Mouse (Mus musculus) lung, embryonic 15.5 days (tissue): ENCODE measurements around the gene Rab3gap2. TPM values are rescaled to one million over a fixed set of nuclear protein-coding genes. Genes with fewer than 3 reads are reported as not detected.

ENCODE experiments used
- ATAC-seq: fragments of 200-750 bp; cut with Nextera tagmentation; 2 replicates; pipeline ENCODE4 v1.8.0; 2017; ENCODE audit warnings: moderate number of reproducible peaks, borderline replicate concordance; ENCODE audit not compliant: low FRiP score, low TSS enrichment; ENCODE audit errors: extremely low read depth
- H3K27ac ChIP-seq: fragments of 300-500 bp; sonication (generic); 2 replicates; pipeline ENCODE4 v1.5.1; 2015; ENCODE audit warnings: moderate library complexity, mild to moderate bottlenecking, inconsistent platforms
- H3K27me3 ChIP-seq: fragments of 300-500 bp; sonication (generic); 2 replicates; pipeline ENCODE4 v1.6.1; 2015; ENCODE audit warnings: inconsistent platforms
- H3K36me3 ChIP-seq: fragments of 300-500 bp; sonication (generic); 2 replicates; pipeline ENCODE4 v1.6.1; 2015; ENCODE audit warnings: inconsistent platforms
- H3K4me1 ChIP-seq: fragments of 300-500 bp; sonication (generic); 2 replicates; pipeline ENCODE4 v1.6.1; 2015; ENCODE audit warnings: inconsistent platforms
- H3K4me2 ChIP-seq: fragments of 300-500 bp; sonication (generic); 2 replicates; pipeline ENCODE4 v1.6.1; 2015; ENCODE audit warnings: inconsistent platforms, mild to moderate bottlenecking, moderate library complexity
- H3K4me3 ChIP-seq: fragments of 300-500 bp; sonication (generic); 2 replicates; pipeline ENCODE4 v1.5.1; 2015; ENCODE audit warnings: mild to moderate bottlenecking, inconsistent platforms
- H3K9ac ChIP-seq: fragments of 300-500 bp; sonication (generic); 2 replicates; pipeline ENCODE4 v1.6.1; 2015; ENCODE audit warnings: inconsistent platforms
- H3K9me3 ChIP-seq: fragments of 300-500 bp; sonication (generic); 2 replicates; pipeline ENCODE4 v1.6.1; 2016; ENCODE audit warnings: inconsistent platforms
- WGBS: fragments of 180-500 bp; shearing (Covaris S2); methylation state at CpG from one replicate; pipeline ENCODE4 v1.1.7; 2015; 5-methylcytosine and 5-hydroxymethylcytosine counted together
- polyA plus RNA-seq: library from polyadenylated mRNA; unstranded; fragments of >200 nt; fragmentation: Nextera tagmentation; extraction: Ambion mirVana; gene quantifications from 2 replicates; pipeline ENCODE4 v1.2.1, GENCODE M21; 2015

Gene Rab3gap2
- polyA plus RNA-seq: 20.8 and 20.9 TPM in 2 replicates

DNA sequence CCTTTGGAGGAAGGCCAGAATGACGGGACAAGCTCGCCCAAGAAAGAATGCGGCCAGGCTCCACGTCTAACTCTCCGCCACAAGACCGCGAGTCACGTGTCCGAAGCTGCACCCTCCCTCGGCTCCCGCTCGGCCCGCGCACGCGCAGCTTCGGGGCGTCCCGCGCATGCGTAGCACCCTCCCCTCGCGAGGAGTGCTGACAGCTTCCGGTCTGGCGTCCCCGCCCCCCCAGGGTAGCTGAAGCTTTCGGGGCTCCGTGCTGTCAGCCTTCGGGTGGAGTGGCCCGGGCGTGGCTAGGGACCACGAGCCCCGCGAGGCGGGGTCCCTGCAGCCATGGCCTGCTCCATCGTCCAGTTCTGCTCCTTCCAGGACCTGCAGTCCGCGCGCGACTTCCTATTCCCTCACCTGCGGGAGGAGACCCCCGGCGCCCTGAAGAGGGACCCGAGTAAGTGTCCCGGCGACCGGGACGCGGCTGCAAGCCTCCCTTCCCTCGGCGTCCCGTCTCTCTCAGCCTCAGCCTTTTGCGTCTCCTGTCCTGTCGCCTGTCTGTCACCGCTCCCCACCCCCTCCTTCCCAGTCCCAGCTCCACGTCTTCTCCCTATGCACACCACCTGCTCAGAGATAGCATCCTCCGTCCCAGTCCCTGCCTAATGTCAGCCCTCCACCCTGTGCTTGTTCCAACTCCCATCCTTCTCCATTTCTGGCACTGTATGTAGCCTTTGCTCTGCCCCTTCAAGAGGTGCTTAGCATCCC, at the start of gene Rab3gap2:
Rab3gap2 (plus strand) TSS at position 209 of the 753 bp plus-strand sequence.
- H3K9ac ChIP-seq: peak within 1 kb of the TSS; percentile 80
- peak within 1 kb of the TSS; percentile 70 for H3K4me3 ChIP-seq
- WGBS: under 1% methylated on average over 56 of the region's 57 CpGs
- peak; percentile 96 for ATAC-seq
- H3K4me2 ChIP-seq: peak within 1 kb of the TSS; percentile 79
- H3K4me1 ChIP-seq: peaks cover 18% of the 10 kb centered on the region
- no peaks in the 10 kb centered on the region for H3K27me3 ChIP-seq
- H3K36me3 ChIP-seq: no peaks in the 10 kb centered on the region
- H3K9me3 ChIP-seq: no peaks in the 10 kb centered on the region
- peak within 1 kb of the TSS; percentile 89 for H3K27ac ChIP-seq

DNA sequence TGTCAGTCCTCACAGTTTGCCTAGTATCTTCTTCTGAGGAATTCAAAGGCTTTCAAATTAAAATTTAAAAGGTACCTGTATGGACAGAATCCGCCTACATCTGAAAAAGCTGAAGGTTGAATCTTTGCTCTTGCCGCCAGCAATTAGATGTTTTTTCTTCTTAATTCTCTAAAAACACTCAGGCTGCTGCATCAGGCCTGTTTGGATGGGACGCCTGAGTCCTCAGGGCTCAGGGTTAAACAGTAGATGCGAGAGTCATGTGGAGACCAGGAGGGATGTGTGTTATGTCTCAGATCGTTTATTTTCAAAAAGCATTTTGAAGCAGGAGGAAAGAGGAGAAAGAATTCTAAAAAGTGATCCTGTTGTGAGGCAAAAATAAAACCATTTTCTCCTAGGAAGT, 30.3 kb upstream of the Rab3gap2 start:
- no peaks in the 10 kb centered on the region for H3K9me3 ChIP-seq
- ATAC-seq: no peak
- 84% methylated on average over 5 of the region's 5 CpGs for WGBS

GRCm38 (mm10) chr1:185177860-185178259, 26.1 kb upstream of the Rab3gap2 start:
- no peak for ATAC-seq
- Histone ChIP-seq H3K4me1 (no peaks in the 10 kb centered on the region), H3K36me3 (no peaks in the 10 kb centered on the region), H3K4me3 (no peak overlapping the region), H3K9me3 (no peaks in the 10 kb centered on the region), H3K9ac (no peak overlapping the region), H3K27ac (no peak overlapping the region), H3K27me3 (no peaks in the 10 kb centered on the region), H3K4me2 (no peak overlapping the region)
- 75% methylated on average over 6 of the region's 6 CpGs for WGBS

More for the DNA sequence above, 30.3 kb upstream of the Rab3gap2 start:
- Histone ChIP-seq H3K27me3 (no peaks in the 10 kb centered on the region), H3K4me1 (no peaks in the 10 kb centered on the region), H3K4me3 (no peak overlapping the region), H3K36me3 (no peaks in the 10 kb centered on the region), H3K9ac (no peak overlapping the region), H3K4me2 (no peak overlapping the region), H3K27ac (no peak overlapping the region)

GRCm38 (mm10) chr1:185183591-185184330, 20.2 kb upstream of the Rab3gap2 start:
- ATAC-seq: no peak
- 54% methylated on average over 9 of the region's 9 CpGs for WGBS

DNA sequence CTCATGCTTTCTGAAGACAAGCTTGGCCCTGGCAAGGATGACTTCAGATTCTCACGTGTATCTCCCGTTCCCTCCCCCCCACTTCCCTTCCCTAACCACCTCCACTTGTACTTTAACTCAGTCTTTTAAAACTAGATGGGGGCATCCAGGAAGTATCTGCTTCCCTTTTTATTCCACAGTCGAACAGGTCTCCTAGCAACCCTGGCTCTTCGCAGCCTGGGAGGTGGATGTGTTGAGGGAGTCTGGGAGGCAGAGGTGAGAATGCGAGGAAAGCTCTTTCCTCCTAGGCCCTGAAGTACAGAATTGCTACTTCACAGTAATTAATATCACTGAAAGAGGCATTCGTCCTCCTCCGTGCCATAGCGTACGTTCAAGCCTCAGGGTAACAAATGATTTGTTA, 18.4 kb upstream of the Rab3gap2 start:
- no peaks in the 10 kb centered on the region for H3K9me3 ChIP-seq
- no peaks in the 10 kb centered on the region for H3K4me1 ChIP-seq
- H3K27me3 ChIP-seq: no peaks in the 10 kb centered on the region
- H3K4me3 ChIP-seq: no peak overlapping the region
- no peaks in the 10 kb centered on the region for H3K36me3 ChIP-seq
- WGBS: 59% methylated on average over 9 of the region's 9 CpGs
- ATAC-seq: no peak
- no peak overlapping the region for H3K4me2 ChIP-seq
- no peak overlapping the region for H3K9ac ChIP-seq
- no peak overlapping the region for H3K27ac ChIP-seq

More at GRCm38 (mm10) chr1:185183591-185184330, 20.2 kb upstream of the Rab3gap2 start:
- Histone ChIP-seq H3K36me3 (no peaks in the 10 kb centered on the region), H3K27me3 (no peaks in the 10 kb centered on the region), H3K9me3 (no peaks in the 10 kb centered on the region), H3K4me2 (no peak overlapping the region), H3K4me3 (no peak overlapping the region), H3K9ac (no peak overlapping the region), H3K4me1 (no peaks in the 10 kb centered on the region), H3K27ac (no peak overlapping the region)

- Histone ChIP-seq H3K27ac (no peak overlapping the region), H3K4me2 (no peak overlapping the region), H3K36me3 (no peaks in the 10 kb centered on the region), H3K4me3 (no peak overlapping the region), H3K4me1 (no peaks in the 10 kb centered on the region), H3K27me3 (no peaks in the 10 kb centered on the region), H3K9me3 (no peaks in the 10 kb centered on the region), H3K9ac (no peak overlapping the region)
- 60% methylated on average over 13 of the region's 13 CpGs for WGBS
- ATAC-seq: no peak; the same call in 1 of the 2 replicates
These were observed 16.7 kb upstream of the Rab3gap2 start for GRCm38 (mm10) chr1:185187135-185187785.

DNA sequence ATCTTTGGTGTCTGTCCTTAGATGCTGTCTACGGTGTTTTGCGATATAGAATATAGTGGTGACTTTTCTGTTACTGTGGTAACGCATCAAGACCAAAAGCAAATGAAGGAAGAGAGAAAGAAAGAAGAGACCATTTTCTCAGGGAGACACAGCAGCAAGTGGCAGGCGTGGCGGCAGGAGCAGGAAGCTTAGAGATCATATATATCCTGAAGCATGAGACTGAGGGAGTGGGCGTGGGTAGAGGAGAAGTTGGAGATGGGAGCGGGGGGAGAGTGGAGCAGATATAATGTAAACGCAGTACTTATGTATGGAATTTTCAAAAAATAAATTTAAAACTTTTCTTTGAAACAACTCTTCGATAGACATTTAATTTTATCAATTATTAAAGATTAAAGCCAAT, 14.0 kb upstream of the Rab3gap2 start:
- Histone ChIP-seq H3K9me3 (no peaks in the 10 kb centered on the region), H3K9ac (no peak overlapping the region), H3K27me3 (0 out of 2 replicates have a peak, but pooled peaks cover 8% of the 10 kb centered on the region), H3K27ac (no peak overlapping the region), H3K4me2 (no peak overlapping the region), H3K4me3 (no peak overlapping the region), H3K4me1 (no peaks in the 10 kb centered on the region), H3K36me3 (no peaks in the 10 kb centered on the region)
- no peak for ATAC-seq
- 88% methylated on average over 9 of the region's 9 CpGs for WGBS

DNA sequence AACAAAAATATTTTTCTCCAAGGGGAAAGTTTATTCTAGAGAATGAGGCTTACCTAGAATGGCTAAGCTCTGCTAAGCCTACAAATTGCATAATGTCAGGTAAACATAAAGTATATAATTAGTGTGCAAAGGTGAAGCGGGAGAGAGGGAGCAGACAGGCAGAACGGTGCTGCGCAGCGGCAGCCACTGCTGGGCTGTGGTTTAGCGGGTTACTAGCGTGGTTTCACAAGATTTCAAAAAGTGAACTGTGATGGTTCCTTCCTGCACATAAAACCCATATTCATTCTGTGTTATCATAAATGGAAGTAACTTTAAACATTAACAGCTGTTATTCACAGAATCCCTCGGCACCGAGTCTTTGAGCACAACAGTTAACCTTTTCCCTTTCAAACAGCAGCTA, 11.8 kb upstream of the Rab3gap2 start:
- Histone ChIP-seq H3K4me3 (no peak overlapping the region), H3K27ac (no peak overlapping the region), H3K9ac (no peak overlapping the region), H3K4me1 (no peaks in the 10 kb centered on the region), H3K9me3 (no peaks in the 10 kb centered on the region), H3K27me3 (0 out of 2 replicates have a peak, but pooled peaks cover 8% of the 10 kb centered on the region), H3K4me2 (no peak overlapping the region), H3K36me3 (no peaks in the 10 kb centered on the region)
- ATAC-seq: no peak
- WGBS: 54% methylated on average over 8 of the region's 8 CpGs

DNA sequence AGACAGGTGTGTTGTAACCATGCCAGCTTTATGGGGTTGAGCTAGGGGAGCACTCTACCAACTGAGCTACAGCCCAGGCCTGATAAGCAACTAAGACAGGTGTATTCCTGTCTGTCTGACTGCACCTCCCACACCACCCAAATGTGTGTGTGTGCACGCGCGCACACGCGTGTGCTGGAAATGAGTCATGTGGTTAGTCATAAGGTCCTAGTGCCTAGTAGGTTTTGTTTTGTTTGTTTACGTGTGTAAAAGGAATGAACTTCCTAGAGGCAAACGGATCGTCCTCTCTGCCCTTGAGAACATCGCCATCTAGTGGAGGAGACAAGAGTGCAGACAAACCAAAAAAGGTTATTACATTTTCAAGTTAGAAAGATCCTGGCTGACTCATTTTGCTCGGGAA, 10.4 kb upstream of the Rab3gap2 start:
- 12% methylated on average over 10 of the region's 10 CpGs for WGBS
- no peak for ATAC-seq

GRCm38 (mm10) chr1:185196323-185196722, 7.6 kb upstream of the Rab3gap2 start:
- Histone ChIP-seq H3K27ac (no peak overlapping the region), H3K9me3 (no peaks in the 10 kb centered on the region), H3K27me3 (0 out of 2 replicates have a peak, but pooled peaks cover 8% of the 10 kb centered on the region), H3K9ac (no peak overlapping the region), H3K4me3 (no peak overlapping the region), H3K4me1 (no peaks in the 10 kb centered on the region), H3K4me2 (no peak overlapping the region), H3K36me3 (no peaks in the 10 kb centered on the region)
- ATAC-seq: no peak
- WGBS: 65% methylated on average over 3 of the region's 3 CpGs

More for the DNA sequence above, 10.4 kb upstream of the Rab3gap2 start:
- Histone ChIP-seq H3K27me3 (0 out of 2 replicates have a peak, but pooled peaks cover 8% of the 10 kb centered on the region), H3K9me3 (no peaks in the 10 kb centered on the region), H3K4me3 (no peak overlapping the region), H3K27ac (no peak overlapping the region), H3K36me3 (no peaks in the 10 kb centered on the region), H3K9ac (no peak overlapping the region), H3K4me2 (peak overlapping the region; percentile 25; the same call in 1 of the 2 replicates), H3K4me1 (no peaks in the 10 kb centered on the region)

DNA sequence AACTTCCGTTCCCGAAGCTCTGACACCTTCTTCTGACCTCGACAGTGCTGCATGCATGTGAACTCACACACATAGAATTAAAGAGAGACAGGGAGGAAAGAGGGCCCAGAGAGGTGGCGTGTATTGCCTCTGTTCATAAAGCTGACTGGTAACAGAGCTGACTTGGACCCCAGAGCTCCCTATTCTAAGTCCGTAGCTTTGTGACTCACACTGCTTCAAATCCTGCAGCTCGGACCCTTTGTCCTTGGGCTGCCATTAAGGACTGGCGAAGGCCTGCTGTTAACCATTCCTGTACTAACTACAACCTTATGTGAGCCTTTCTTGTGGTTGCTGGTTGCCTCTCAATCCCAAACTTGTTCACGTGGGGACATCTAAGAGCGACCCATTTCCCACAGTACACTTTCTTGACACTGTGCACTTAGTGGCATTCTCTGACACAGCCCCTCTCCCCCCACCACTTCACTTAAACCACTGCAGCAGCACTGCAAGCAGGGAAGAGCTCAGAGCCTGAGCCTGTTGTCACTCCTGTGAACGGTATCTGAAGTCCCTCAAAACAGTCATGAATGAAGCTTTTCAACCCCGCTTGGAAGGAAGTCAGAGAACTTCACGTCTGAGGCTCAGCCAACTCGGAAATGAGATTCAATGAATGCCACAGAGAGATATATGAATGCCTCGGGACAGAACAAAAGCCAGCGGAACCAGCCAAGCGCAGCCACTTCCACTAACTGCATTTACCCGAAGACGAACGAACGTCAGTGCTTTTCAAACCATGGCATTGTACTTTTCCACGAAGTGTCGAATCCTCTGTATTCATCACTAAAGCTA, 3.1 kb upstream of the Rab3gap2 start:
- no peaks in the 10 kb centered on the region for H3K36me3 ChIP-seq
- no peak for ATAC-seq
- no peak overlapping the region for H3K9ac ChIP-seq
- H3K27me3 ChIP-seq: no peaks in the 10 kb centered on the region
- no peak overlapping the region for H3K4me2 ChIP-seq
- H3K4me3 ChIP-seq: no peak overlapping the region
- H3K27ac ChIP-seq: no peak overlapping the region
- no peaks in the 10 kb centered on the region for H3K9me3 ChIP-seq
- WGBS: 70% methylated on average over 22 of the region's 22 CpGs
- H3K4me1 ChIP-seq: peaks cover 18% of the 10 kb centered on the region
